Mouse (Mus musculus): Measurements from ENCODE around the gene Kcnip3. TPM values are rescaled to one million over a fixed set of nuclear protein-coding genes. Genes with fewer than 3 reads are reported as not detected.

Kcnip3 gene
- polyA plus RNA-seq, 1 experiment from 2014 or later, result 6.3 TPM

- Histone ChIP-seq H3K9ac (replicated peaks; ENCODE audit: low read depth, low read length) (no peak overlapping the region), H3K4me1 (ENCODE audit: control insufficient read depth, insufficient read depth, low read length) (no peaks in the 10 kb centered on the region), H3K4me3 (ENCODE audit: low read depth, low read length) (no peak overlapping the region), H3K27me3 (ENCODE audit: control insufficient read depth, insufficient read depth, low read length) (no peaks in the 10 kb centered on the region), H3K27ac (ENCODE audit: low read length) (no peak overlapping the region), H3K4me2 (replicated peaks; ENCODE audit: low read depth, low read length) (no peak overlapping the region), H3K9me3 (ENCODE audit: control insufficient read depth, low read depth, low read length) (no peaks in the 10 kb centered on the region), H3K36me3 (ENCODE audit: control insufficient read depth, insufficient read depth, low read length) (no peaks in the 10 kb centered on the region)
- no peak for ATAC-seq (ENCODE audit: insufficient number of reproducible peaks, insufficient read depth, low FRiP score, low read depth)
- 29% methylated on average over 4 of the region's 4 CpGs for WGBS
Measured at GRCm38 (mm10) chr2:127511426-127511825, 10.5 kb downstream of the Kcnip3 start.

- no peaks in the 10 kb centered on the region for H3K27me3 ChIP-seq (ENCODE audit: control insufficient read depth, insufficient read depth, low read length)
- H3K4me3 ChIP-seq (ENCODE audit: low read depth, low read length), result no peak overlapping the region
- H3K4me1 ChIP-seq (ENCODE audit: control insufficient read depth, insufficient read depth, low read length), result no peaks in the 10 kb centered on the region
- no peak for ATAC-seq (ENCODE audit: insufficient number of reproducible peaks, insufficient read depth, low FRiP score, low read depth)
- H3K9me3 ChIP-seq (ENCODE audit: control insufficient read depth, low read depth, low read length), result no peaks in the 10 kb centered on the region
- H3K9ac ChIP-seq (replicated peaks; ENCODE audit: low read depth, low read length), result no peak overlapping the region
- no peaks in the 10 kb centered on the region for H3K36me3 ChIP-seq (ENCODE audit: control insufficient read depth, insufficient read depth, low read length)
- 0 out of 2 replicates have a peak overlapping the region, but pooled peaks have one; percentile 44 for H3K27ac ChIP-seq (ENCODE audit: low read length)
- 61% methylated on average over 7 of the region's 7 CpGs for WGBS
- no peak overlapping the region for H3K4me2 ChIP-seq (replicated peaks; ENCODE audit: low read depth, low read length)
Measured at GRCm38 (mm10) chr2:127507967-127508660, 13.8 kb downstream of the Kcnip3 start.

- 26% methylated on average over 7 of the region's 7 CpGs for WGBS
- no peaks in the 10 kb centered on the region for H3K36me3 ChIP-seq (ENCODE audit: control insufficient read depth, insufficient read depth, low read length)
- H3K9me3 ChIP-seq (ENCODE audit: control insufficient read depth, low read depth, low read length), result no peaks in the 10 kb centered on the region
- H3K4me2 ChIP-seq (replicated peaks; ENCODE audit: low read depth, low read length), result no peak overlapping the region
- H3K27me3 ChIP-seq (ENCODE audit: control insufficient read depth, insufficient read depth, low read length), result no peaks in the 10 kb centered on the region
- H3K4me1 ChIP-seq (ENCODE audit: control insufficient read depth, insufficient read depth, low read length), result no peaks in the 10 kb centered on the region
- peak; percentile 50; the same call in 1 of the 2 replicates for ATAC-seq (ENCODE audit: insufficient number of reproducible peaks, insufficient read depth, low FRiP score, low read depth)
- H3K9ac ChIP-seq (replicated peaks; ENCODE audit: low read depth, low read length), result no peak overlapping the region
- H3K4me3 ChIP-seq (ENCODE audit: low read depth, low read length), result no peak overlapping the region
- H3K27ac ChIP-seq (ENCODE audit: low read length), result peak overlapping the region; percentile 59; the same call in 1 of the 2 replicates
Measured at GRCm38 (mm10) chr2:127507077-127507774, 14.7 kb downstream of the Kcnip3 start.

GRCm38 (mm10) chr2:127506131-127506632 is 15.7 kb downstream of the Kcnip3 start:
- no peaks in the 10 kb centered on the region for H3K36me3 ChIP-seq (ENCODE audit: control insufficient read depth, insufficient read depth, low read length)
- H3K4me3 ChIP-seq (ENCODE audit: low read depth, low read length), result no peak overlapping the region
- no peaks in the 10 kb centered on the region for H3K27me3 ChIP-seq (ENCODE audit: control insufficient read depth, insufficient read depth, low read length)
- no peak overlapping the region for H3K9ac ChIP-seq (replicated peaks; ENCODE audit: low read depth, low read length)
- peak overlapping the region; percentile 59; the same call in 1 of the 2 replicates for H3K27ac ChIP-seq (ENCODE audit: low read length)
- no peak for ATAC-seq (ENCODE audit: insufficient number of reproducible peaks, insufficient read depth, low FRiP score, low read depth)
- H3K4me1 ChIP-seq (ENCODE audit: control insufficient read depth, insufficient read depth, low read length), result no peaks in the 10 kb centered on the region
- no peak overlapping the region for H3K4me2 ChIP-seq (replicated peaks; ENCODE audit: low read depth, low read length)
- WGBS, result 75% methylated on average over 6 of the region's 6 CpGs
- no peaks in the 10 kb centered on the region for H3K9me3 ChIP-seq (ENCODE audit: control insufficient read depth, low read depth, low read length)

GRCm38 (mm10) chr2:127505196-127505595 is 16.7 kb downstream of the Kcnip3 start:
- 30% methylated on average over 4 of the region's 4 CpGs for WGBS
- H3K27ac ChIP-seq (ENCODE audit: low read length), result peak overlapping the region; percentile 55; the same call in 1 of the 2 replicates

GRCm38 (mm10) chr2:127503751-127504549 is 17.9 kb downstream of the Kcnip3 start:
- Histone ChIP-seq H3K4me2 (replicated peaks; ENCODE audit: low read depth, low read length) (no peak overlapping the region), H3K4me3 (ENCODE audit: low read depth, low read length) (no peak overlapping the region), H3K9ac (replicated peaks; ENCODE audit: low read depth, low read length) (no peak overlapping the region), H3K27me3 (ENCODE audit: control insufficient read depth, insufficient read depth, low read length) (no peaks in the 10 kb centered on the region), H3K9me3 (ENCODE audit: control insufficient read depth, low read depth, low read length) (no peaks in the 10 kb centered on the region), H3K36me3 (ENCODE audit: control insufficient read depth, insufficient read depth, low read length) (no peaks in the 10 kb centered on the region), H3K4me1 (ENCODE audit: control insufficient read depth, insufficient read depth, low read length) (no peaks in the 10 kb centered on the region), H3K27ac (ENCODE audit: low read length) (no peak overlapping the region)
- ATAC-seq (ENCODE audit: insufficient number of reproducible peaks, insufficient read depth, low FRiP score, low read depth), result no peak
- 50% methylated on average over 8 of the region's 8 CpGs for WGBS

More at GRCm38 (mm10) chr2:127505196-127505595, 16.7 kb downstream of the Kcnip3 start:
- H3K9ac ChIP-seq (replicated peaks; ENCODE audit: low read depth, low read length), result no peak overlapping the region
- no peaks in the 10 kb centered on the region for H3K9me3 ChIP-seq (ENCODE audit: control insufficient read depth, low read depth, low read length)
- no peaks in the 10 kb centered on the region for H3K4me1 ChIP-seq (ENCODE audit: control insufficient read depth, insufficient read depth, low read length)
- no peak overlapping the region for H3K4me2 ChIP-seq (replicated peaks; ENCODE audit: low read depth, low read length)
- no peaks in the 10 kb centered on the region for H3K27me3 ChIP-seq (ENCODE audit: control insufficient read depth, insufficient read depth, low read length)
- no peak overlapping the region for H3K4me3 ChIP-seq (ENCODE audit: low read depth, low read length)
- ATAC-seq (ENCODE audit: insufficient number of reproducible peaks, insufficient read depth, low FRiP score, low read depth), result no peak
- no peaks in the 10 kb centered on the region for H3K36me3 ChIP-seq (ENCODE audit: control insufficient read depth, insufficient read depth, low read length)

- no peak overlapping the region for H3K4me2 ChIP-seq (replicated peaks; ENCODE audit: low read depth, low read length)
- ATAC-seq (ENCODE audit: insufficient number of reproducible peaks, insufficient read depth, low FRiP score, low read depth), result no peak
- H3K9me3 ChIP-seq (ENCODE audit: control insufficient read depth, low read depth, low read length), result no peaks in the 10 kb centered on the region
- H3K4me3 ChIP-seq (ENCODE audit: low read depth, low read length), result no peak overlapping the region
- no peaks in the 10 kb centered on the region for H3K36me3 ChIP-seq (ENCODE audit: control insufficient read depth, insufficient read depth, low read length)
- no peaks in the 10 kb centered on the region for H3K4me1 ChIP-seq (ENCODE audit: control insufficient read depth, insufficient read depth, low read length)
- H3K27ac ChIP-seq (ENCODE audit: low read length), result no peak overlapping the region
- no peak overlapping the region for H3K9ac ChIP-seq (replicated peaks; ENCODE audit: low read depth, low read length)
- 52% methylated on average over 7 of the region's 7 CpGs for WGBS
- H3K27me3 ChIP-seq (ENCODE audit: control insufficient read depth, insufficient read depth, low read length), result no peaks in the 10 kb centered on the region
Measured at GRCm38 (mm10) chr2:127501061-127501460, 20.8 kb downstream of the Kcnip3 start.

GRCm38 (mm10) chr2:127498750-127499149 is 23.1 kb downstream of the Kcnip3 start:
- H3K27me3 ChIP-seq (ENCODE audit: control insufficient read depth, insufficient read depth, low read length), result no peaks in the 10 kb centered on the region
- H3K4me2 ChIP-seq (replicated peaks; ENCODE audit: low read depth, low read length), result no peak overlapping the region
- H3K4me1 ChIP-seq (ENCODE audit: control insufficient read depth, insufficient read depth, low read length), result no peaks in the 10 kb centered on the region
- no peak overlapping the region for H3K27ac ChIP-seq (ENCODE audit: low read length)
- no peaks in the 10 kb centered on the region for H3K9me3 ChIP-seq (ENCODE audit: control insufficient read depth, low read depth, low read length)
- no peaks in the 10 kb centered on the region for H3K36me3 ChIP-seq (ENCODE audit: control insufficient read depth, insufficient read depth, low read length)
- WGBS, result 67% methylated on average over 8 of the region's 8 CpGs
- ATAC-seq (ENCODE audit: insufficient number of reproducible peaks, insufficient read depth, low FRiP score, low read depth), result no peak
- H3K4me3 ChIP-seq (ENCODE audit: low read depth, low read length), result no peak overlapping the region
- no peak overlapping the region for H3K9ac ChIP-seq (replicated peaks; ENCODE audit: low read depth, low read length)
